Mouse (Mus musculus) intestine, embryonic 15.5 days (tissue): Measurements from ENCODE around the gene Dhx36. TPM values are rescaled to one million over a fixed set of nuclear protein-coding genes. Genes with fewer than 3 reads are reported as not detected.

ENCODE experiments used
- polyA plus RNA-seq: library from polyadenylated mRNA; unstranded; fragments of >200 nt; fragmentation: Nextera tagmentation; extraction: Ambion mirVana; gene quantifications from 2 replicates; pipeline ENCODE4 v1.2.1, GENCODE M21; 2015

Dhx36 gene
- polyA plus RNA-seq, 1 experiment from 2014 or later: 21.7 TPM

Other genes with a start within 250 kb of the Dhx36 start
- 15.3 and 16.7 TPM in 2 replicates for gene Arhgef26, start 168.7 kb downstream of the Dhx36 start, polyA plus RNA-seq
- 0.13 and 0.24 TPM in 2 replicates for gene Gpr149, start 98.1 kb upstream of the Dhx36 start, polyA plus RNA-seq